Mouse (Mus musculus) testis, postnatal 14 days (tissue): ENCODE data around the gene Zfp773.
A peak's percentile ranks its signal among the peaks of the same experiment; 100 is the strongest.
"Not testable (repeated sequence)": the region's sequence is repeated elsewhere in the genome, so short reads cannot be mapped to it uniquely, and the experiment has no call there.

Experiments
- DNase-seq: peaks from one replicate; pipeline ENCODE4 v3.0.0; 2021; ENCODE audit warnings: low spot score

Zfp773 gene

GRCm38 (mm10) chr7:7136379-7136866, at the start of gene Zfp773:
Gene Zfp773 (minus strand): TSS chr7:7136755.
- no peak for DNase-seq

DNA sequence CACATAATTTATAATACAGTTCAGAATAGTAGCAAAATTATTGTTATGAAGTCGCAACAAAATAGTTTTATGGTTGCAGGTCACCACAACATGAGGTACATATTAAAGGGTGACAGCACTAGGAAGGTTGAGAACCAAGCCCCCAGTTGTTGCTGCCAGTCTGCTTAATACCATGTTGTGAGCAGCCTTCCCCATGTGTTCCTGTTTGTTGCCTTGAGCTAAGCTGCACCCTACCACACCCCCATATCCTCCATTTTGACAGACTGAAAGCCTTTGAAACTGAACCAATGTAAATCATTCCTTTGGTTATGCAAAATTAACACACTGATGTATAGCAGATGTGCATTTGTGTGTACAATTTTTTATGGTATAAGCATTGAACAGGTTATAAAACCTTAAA, 49.3 kb upstream of the Zfp773 start:
- no peak for DNase-seq

DNA sequence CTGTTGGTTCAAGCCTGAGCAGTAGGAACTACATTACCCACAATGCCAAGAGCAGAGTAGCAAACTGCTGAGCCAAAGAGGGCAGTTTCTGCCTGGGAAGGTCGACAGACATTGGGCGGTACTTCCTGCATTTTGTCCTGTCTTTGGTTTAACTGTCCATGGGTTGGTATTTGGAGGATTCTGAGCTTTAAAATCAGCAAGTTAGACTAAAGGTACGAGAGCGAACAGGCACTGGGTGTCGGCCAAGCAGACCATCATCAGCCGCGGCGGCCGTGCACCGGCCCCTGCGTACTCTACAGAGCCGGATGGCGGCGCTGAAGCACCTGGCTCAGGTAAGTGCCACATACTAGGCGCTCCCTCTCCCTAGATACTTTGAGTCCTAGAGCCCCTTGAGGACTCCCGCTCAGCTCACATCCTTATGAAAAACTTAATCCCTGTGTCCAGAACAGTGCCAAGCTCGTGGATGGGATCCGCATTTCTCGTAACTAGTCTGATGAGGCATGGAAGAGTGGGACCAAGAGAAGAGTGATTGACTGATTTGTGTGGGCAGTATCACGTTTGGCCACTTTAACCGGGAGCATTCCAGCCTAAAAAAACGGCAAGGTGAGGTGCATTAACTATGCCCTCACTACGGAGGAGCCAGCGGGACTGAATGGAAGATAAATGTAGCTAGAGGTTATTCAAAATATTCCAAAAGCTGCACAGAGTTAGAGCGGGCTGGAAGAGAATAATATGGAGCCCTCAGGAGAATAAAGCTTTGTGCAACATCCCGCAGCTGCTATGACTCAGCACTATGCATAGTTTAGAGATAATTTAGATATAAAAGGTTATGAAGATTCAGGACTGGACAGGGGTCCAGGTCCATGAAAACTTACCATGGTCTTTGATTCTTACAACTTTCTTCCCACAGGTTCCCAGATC, 34.9 kb upstream of the Zfp773 start, which contains the start of gene Zfp418:
Gene Zfp418 (plus strand): TSS at position 104 of the 921 bp plus-strand sequence.
- peak; percentile 29 for DNase-seq

GRCm38 (mm10) chr7:7145991-7146608, 9.5 kb upstream of the Zfp773 start:
- no peak for DNase-seq

DNA sequence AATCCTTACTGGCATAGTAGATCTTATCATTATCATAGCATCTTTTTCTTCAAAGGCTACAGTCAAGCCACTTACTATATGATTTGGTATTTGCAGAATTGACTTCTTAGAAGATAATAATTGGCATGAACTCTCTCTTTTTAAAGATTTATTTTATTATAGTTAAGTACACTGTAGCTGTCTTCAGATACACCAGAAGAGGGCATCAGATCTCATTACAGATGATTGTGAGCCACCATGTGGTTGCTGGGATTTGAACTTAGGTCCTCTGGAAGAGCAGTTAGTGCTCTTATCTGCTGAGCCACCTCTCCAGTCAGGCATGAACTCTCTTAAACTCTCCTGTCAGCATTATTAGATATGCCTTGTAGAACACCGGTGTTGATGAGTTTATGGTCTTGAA, 7.7 kb upstream of the Zfp773 start:
- DNase-seq, result no peak

DNA sequence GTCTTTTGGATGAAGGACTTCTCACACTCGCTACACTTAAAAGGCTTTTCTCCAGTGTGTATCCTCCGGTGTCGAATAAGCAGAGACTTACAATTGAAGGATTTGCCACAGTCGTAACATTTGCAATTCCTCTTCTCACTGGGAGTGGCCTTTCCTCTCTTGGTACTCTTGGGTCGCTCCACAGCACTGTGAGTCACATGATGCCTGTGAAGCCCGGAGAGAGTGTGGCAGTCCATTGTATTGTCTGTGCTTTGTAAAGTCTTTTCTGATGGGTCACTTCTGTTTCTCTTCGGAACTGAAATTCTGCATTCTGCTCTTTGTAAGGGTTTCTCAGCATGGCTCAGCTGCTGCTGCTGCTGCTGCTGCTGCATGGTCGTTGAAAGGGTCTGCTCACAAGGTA, 3.8 kb downstream of the Zfp773 start:
- DNase-seq, result no peak

DNA sequence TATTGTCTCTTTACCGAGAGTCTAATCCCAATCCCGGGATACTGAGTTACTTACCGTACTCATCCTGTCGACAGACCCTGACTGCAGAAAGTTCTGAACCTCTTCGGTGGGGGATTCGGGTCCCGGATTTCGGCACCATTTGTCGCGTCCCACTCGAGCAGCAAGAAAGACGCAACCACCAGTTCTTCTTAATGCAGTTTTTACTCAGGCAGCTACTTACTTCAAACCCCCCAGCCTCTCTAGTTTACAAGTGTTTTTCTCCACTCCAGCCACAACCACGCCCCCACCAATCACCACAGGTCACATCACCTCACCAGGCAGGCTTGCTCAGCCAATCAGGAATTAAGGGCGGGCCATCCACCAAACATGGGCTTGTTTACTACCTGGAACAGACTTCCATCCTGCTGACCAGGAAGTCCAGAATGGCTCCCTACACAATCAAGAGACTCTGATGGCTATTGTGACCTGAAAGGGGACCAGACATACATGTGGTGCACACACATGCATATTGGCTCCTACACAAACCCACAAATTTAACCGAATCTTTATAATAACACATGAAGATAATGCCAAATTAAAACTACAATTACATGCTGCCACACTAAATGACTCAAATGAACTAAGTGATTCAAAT, 5.9 kb downstream of the Zfp773 start:
- not testable (repeated sequence) for DNase-seq

GRCm38 (mm10) chr7:7121602-7121980, 15.0 kb downstream of the Zfp773 start:
- no peak for DNase-seq

GRCm38 (mm10) chr7:7120921-7121601, 15.5 kb downstream of the Zfp773 start, which contains the start of gene Zfp954:
Gene Zfp954 (minus strand): TSS chr7:7121488.
- peak; percentile 75 for DNase-seq

DNA sequence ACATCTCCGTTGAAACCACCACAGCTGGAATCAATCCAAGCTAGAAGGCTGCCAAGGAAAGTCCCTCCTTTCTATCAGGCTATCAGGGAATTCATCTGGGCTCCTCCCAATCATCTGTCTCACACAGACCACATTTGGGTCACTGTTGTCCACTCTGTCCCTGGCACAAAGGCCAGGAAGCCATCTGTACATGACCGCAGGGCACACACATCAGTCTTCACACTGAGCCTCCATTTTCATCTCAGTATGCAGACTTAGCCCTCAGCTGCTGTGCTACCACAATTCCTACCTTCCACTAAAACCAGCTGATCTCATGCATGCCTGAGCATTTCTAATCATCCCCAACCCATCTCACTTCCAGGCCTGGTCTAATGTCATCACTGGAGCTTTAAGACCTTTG, 18.1 kb downstream of the Zfp773 start:
- no peak for DNase-seq

DNA sequence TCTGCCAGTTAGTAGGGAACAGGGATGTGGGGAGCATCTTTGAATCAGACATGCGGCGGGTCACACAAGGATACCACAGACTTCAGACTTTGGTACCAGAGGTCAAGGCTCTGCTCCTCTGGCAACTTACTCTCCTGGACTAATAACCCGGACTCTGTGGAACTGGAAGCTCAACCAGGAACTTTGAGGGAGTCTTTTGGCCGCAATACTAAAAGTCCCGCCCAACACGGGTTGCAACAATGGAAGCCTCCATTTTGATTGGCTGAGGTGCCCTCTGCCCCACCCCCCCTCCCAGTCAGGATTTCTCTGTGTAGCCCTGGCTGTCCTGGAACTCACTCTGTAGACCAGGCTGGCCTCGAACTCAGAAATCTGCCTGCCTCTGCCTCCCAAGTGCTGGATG, 28.1 kb downstream of the Zfp773 start:
- no peak for DNase-seq
